Mouse (Mus musculus) erythroblast, embryonic 14.5 days (primary cell): ENCODE data around the gene Arap1.

Experiments used
- GATA1 ChIP-seq: IDR thresholded peaks from 2 replicates; pipeline ENCODE4 v1.6.1; 2012; ENCODE audit warnings: low read length, inconsistent platforms, mixed read lengths
- TAL1 ChIP-seq: IDR thresholded peaks from 3 replicates; pipeline ENCODE4 v1.6.1; 2012; ENCODE audit warnings: low read length, inconsistent platforms, mixed read lengths

DNA sequence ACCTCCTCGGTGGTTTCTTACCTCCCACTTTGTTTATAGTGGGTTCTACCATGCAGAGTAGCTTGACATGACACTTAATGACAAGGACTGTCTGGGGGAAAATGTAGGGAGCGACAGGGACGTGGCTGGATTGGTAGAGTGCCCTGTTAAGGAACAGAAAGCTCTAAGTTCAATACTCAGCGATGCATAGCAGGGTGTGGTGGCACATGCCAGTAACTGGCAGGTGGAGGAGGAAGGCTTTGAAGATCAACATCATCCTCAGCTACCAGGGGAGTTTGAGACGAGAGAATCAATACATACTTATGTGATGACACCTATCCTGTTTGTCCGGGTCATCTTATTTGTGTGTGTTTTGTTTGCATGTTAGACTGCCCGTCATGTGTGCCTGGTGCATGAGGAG lies 21.8 kb downstream of the Arap1 start:
- TF ChIP-seq GATA1 (no peak), TAL1 (no peak)
